Mouse (Mus musculus) embryonic fibroblast, embryonic 13.5 days (primary cell): ENCODE data around the gene Xlr3b.

Experiments used
- CTCF ChIP-seq: IDR thresholded peaks from 2 replicates; pipeline ENCODE4 v1.5.1; 2011; ENCODE audit warnings: mild to moderate bottlenecking, control low read depth, low read length, moderate library complexity, borderline replicate concordance; ENCODE audit not compliant: insufficient read depth
- POLR2A ChIP-seq: IDR thresholded peaks from 2 replicates; pipeline ENCODE4 v1.6.1; 2011; ENCODE audit warnings: low read depth, mild to moderate bottlenecking, control low read depth, low read length, moderate library complexity

DNA sequence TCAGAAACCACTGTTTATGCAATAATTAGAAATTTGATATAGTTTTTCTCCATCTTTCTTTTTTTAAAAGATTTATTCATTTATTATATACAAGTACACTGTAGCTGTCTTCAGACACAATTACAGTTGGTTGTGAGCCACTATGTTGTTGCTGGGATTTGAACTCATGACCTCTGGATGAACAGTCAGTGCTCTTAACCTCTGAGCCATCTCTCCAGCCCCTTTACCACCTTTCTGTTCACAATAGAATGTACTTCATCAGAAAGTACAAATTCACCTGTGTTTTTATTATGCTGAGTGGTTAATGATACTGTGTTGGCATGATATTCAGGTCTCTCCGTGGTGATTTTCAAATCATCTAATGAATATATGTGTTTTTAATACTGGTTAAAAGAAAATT, 33.4 kb downstream of the Xlr3b start:
- TF ChIP-seq CTCF, result no peak
- TF ChIP-seq POLR2A, result no peak
